Mouse (Mus musculus) CD8-positive naive resting alpha-beta T cell, adult 2 months (primary cell): ENCODE results near the gene 1110051M20Rik.
"Not testable (repeated sequence)": the region's sequence is repeated elsewhere in the genome, so short reads cannot be mapped to it uniquely, and the experiment has no call there.

Source experiments
- DNase-seq, 2 experiments: peaks; one replicate each; pipeline ENCODE4 v3.0.0; 2022; ENCODE audit warnings: low read depth in 2 of 2, low spot score in 2 of 2

1110051M20Rik gene

GRCm38 (mm10) chr2:91264711-91265681, 179.5 kb downstream of the 1110051M20Rik start, which contains the start of gene Arfgap2:
Gene Arfgap2, plus strand, starts transcription at chr2:91264974.
- DNase-seq = peak; percentile 85 to 86

- DNase-seq = no peak
Observed at GRCm38 (mm10) chr2:91263692-91264660, 180.5 kb downstream of the 1110051M20Rik start.

- DNase-seq = no peak
Observed at GRCm38 (mm10) chr2:91259493-91259892, 185.0 kb downstream of the 1110051M20Rik start.

- DNase-seq = no peak
Observed at GRCm38 (mm10) chr2:91258830-91259229, 185.7 kb downstream of the 1110051M20Rik start.

GRCm38 (mm10) chr2:91258054-91258453, 186.4 kb downstream of the 1110051M20Rik start:
- no peak for DNase-seq

GRCm38 (mm10) chr2:91257126-91257980, 187.2 kb downstream of the 1110051M20Rik start:
- peak; percentile 42 to 53 for DNase-seq

- DNase-seq = peak in 1 of 2 experiments; percentile 29
Observed at GRCm38 (mm10) chr2:91256256-91257125, 188.0 kb downstream of the 1110051M20Rik start.

GRCm38 (mm10) chr2:91255661-91256150, 188.8 kb downstream of the 1110051M20Rik start, which contains the start of gene Pacsin3:
Gene Pacsin3, plus strand, starts transcription at chr2:91255954.
- DNase-seq = peak in 1 of 2 experiments; percentile 21

GRCm38 (mm10) chr2:91254725-91255380, 189.7 kb downstream of the 1110051M20Rik start:
- no peak for DNase-seq

- DNase-seq = no peak
Observed at GRCm38 (mm10) chr2:91252512-91252911, 192.0 kb downstream of the 1110051M20Rik start.

GRCm38 (mm10) chr2:91252001-91252400, 192.5 kb downstream of the 1110051M20Rik start:
- DNase-seq = no peak

- DNase-seq = no peak
Observed at GRCm38 (mm10) chr2:91248366-91248765, 196.1 kb downstream of the 1110051M20Rik start.

- no peak for DNase-seq
Observed at GRCm38 (mm10) chr2:91244557-91245228, 199.8 kb downstream of the 1110051M20Rik start.

GRCm38 (mm10) chr2:91243416-91243815, 201.1 kb downstream of the 1110051M20Rik start:
- no peak for DNase-seq

GRCm38 (mm10) chr2:91242547-91242946, 202.0 kb downstream of the 1110051M20Rik start:
- no peak for DNase-seq

- DNase-seq = not testable (repeated sequence)
Observed at GRCm38 (mm10) chr2:91237511-91238080, 206.9 kb downstream of the 1110051M20Rik start.
